Mouse (Mus musculus): Measurements from ENCODE around the gene Insm2. TPM values are rescaled to one million over a fixed set of nuclear protein-coding genes. Genes with fewer than 3 reads are reported as not detected.

Gene Insm2
- polyA plus RNA-seq, 1 experiment from 2014 or later, result 0.04 TPM

- no peaks in the 10 kb centered on the region for H3K4me1 ChIP-seq (replicated peaks; ENCODE audit: control insufficient read depth, insufficient read depth, low read length)
- no peak for TF ChIP-seq CTCF (IDR thresholded peaks at IDR 0.05; ENCODE audit: low read depth)
- no peak for ATAC-seq
- no peaks in the 10 kb centered on the region for H3K27me3 ChIP-seq (replicated peaks; ENCODE audit: control insufficient read depth, insufficient read depth, low read length)
- no peak overlapping the region for H3K27ac ChIP-seq (ENCODE audit: low read depth, low read length)
- no peak overlapping the region for H3K4me3 ChIP-seq (ENCODE audit: low read depth, low read length)
- no peaks in the 10 kb centered on the region for H3K9me3 ChIP-seq (ENCODE audit: control insufficient read depth)
- H3K36me3 ChIP-seq (ENCODE audit: control insufficient read depth, insufficient read depth), result no peaks in the 10 kb centered on the region
- H3K9ac ChIP-seq (ENCODE audit: low read depth, low read length), result no peak overlapping the region
- H3K4me2 ChIP-seq (replicated peaks; ENCODE audit: low read depth), result no peak overlapping the region
- WGBS, result 70% methylated on average over 3 of the region's 3 CpGs
These were observed 23.5 kb downstream of the Insm2 start for GRCm38 (mm10) chr12:55622615-55623245.

GRCm38 (mm10) chr12:55623254-55623653, 24.0 kb downstream of the Insm2 start:
- WGBS, result 81% methylated on average over 5 of the region's 5 CpGs
- no peaks in the 10 kb centered on the region for H3K4me1 ChIP-seq (replicated peaks; ENCODE audit: control insufficient read depth, insufficient read depth, low read length)
- no peak overlapping the region for H3K4me3 ChIP-seq (ENCODE audit: low read depth, low read length)
- H3K27me3 ChIP-seq (replicated peaks; ENCODE audit: control insufficient read depth, insufficient read depth, low read length), result no peaks in the 10 kb centered on the region
- no peaks in the 10 kb centered on the region for H3K36me3 ChIP-seq (ENCODE audit: control insufficient read depth, insufficient read depth)
- H3K9ac ChIP-seq (ENCODE audit: low read depth, low read length), result no peak overlapping the region
- TF ChIP-seq CTCF (IDR thresholded peaks at IDR 0.05; ENCODE audit: low read depth), result no peak
- no peaks in the 10 kb centered on the region for H3K9me3 ChIP-seq (ENCODE audit: control insufficient read depth)
- no peak for ATAC-seq
- no peak overlapping the region for H3K4me2 ChIP-seq (replicated peaks; ENCODE audit: low read depth)
- H3K27ac ChIP-seq (ENCODE audit: low read depth, low read length), result no peak overlapping the region

GRCm38 (mm10) chr12:55626711-55627110, 27.5 kb downstream of the Insm2 start:
- H3K4me2 ChIP-seq (replicated peaks; ENCODE audit: low read depth), result no peak overlapping the region
- WGBS, result 51% methylated on average over 4 of the region's 4 CpGs
- H3K27ac ChIP-seq (ENCODE audit: low read depth, low read length), result no peak overlapping the region
- no peak for ATAC-seq
- H3K4me1 ChIP-seq (replicated peaks; ENCODE audit: control insufficient read depth, insufficient read depth, low read length), result no peaks in the 10 kb centered on the region
- H3K9ac ChIP-seq (ENCODE audit: low read depth, low read length), result no peak overlapping the region
- H3K36me3 ChIP-seq (ENCODE audit: control insufficient read depth, insufficient read depth), result no peaks in the 10 kb centered on the region
- no peak overlapping the region for H3K4me3 ChIP-seq (ENCODE audit: low read depth, low read length)
- peak; percentile 71 for TF ChIP-seq CTCF (IDR thresholded peaks at IDR 0.05; ENCODE audit: low read depth)
- no peaks in the 10 kb centered on the region for H3K9me3 ChIP-seq (ENCODE audit: control insufficient read depth)
- H3K27me3 ChIP-seq (replicated peaks; ENCODE audit: control insufficient read depth, insufficient read depth, low read length), result no peaks in the 10 kb centered on the region

- no peaks in the 10 kb centered on the region for H3K9me3 ChIP-seq (ENCODE audit: control insufficient read depth)
- ATAC-seq, result no peak
- H3K4me1 ChIP-seq (replicated peaks; ENCODE audit: control insufficient read depth, insufficient read depth, low read length), result no peaks in the 10 kb centered on the region
- no peak overlapping the region for H3K9ac ChIP-seq (ENCODE audit: low read depth, low read length)
- H3K36me3 ChIP-seq (ENCODE audit: control insufficient read depth, insufficient read depth), result peaks cover 11% of the 10 kb centered on the region
- no peak for TF ChIP-seq CTCF (IDR thresholded peaks at IDR 0.05; ENCODE audit: low read depth)
- no peaks in the 10 kb centered on the region for H3K27me3 ChIP-seq (replicated peaks; ENCODE audit: control insufficient read depth, insufficient read depth, low read length)
- H3K4me3 ChIP-seq (ENCODE audit: low read depth, low read length), result no peak overlapping the region
- 88% methylated on average over 7 of the region's 7 CpGs for WGBS
- H3K27ac ChIP-seq (ENCODE audit: low read depth, low read length), result no peak overlapping the region
- no peak overlapping the region for H3K4me2 ChIP-seq (replicated peaks; ENCODE audit: low read depth)
These were observed 48.8 kb downstream of the Insm2 start for GRCm38 (mm10) chr12:55648011-55648525.

Other genes starting within 250 kb of the Insm2 start
- 279 and 292 TPM in 2 replicates for gene Psma6, start 215.2 kb upstream of the Insm2 start, polyA plus RNA-seq (2015; fragmentation: Nextera tagmentation; extraction: Ambion mirVana)
- gene Nfkbia, start 106.8 kb upstream of the Insm2 start, polyA plus RNA-seq (2015; fragmentation: Nextera tagmentation; extraction: Ambion mirVana), result 47.1 and 49.7 TPM in 2 replicates
- 0.13 TPM in 1 of 2 replicates, not detected in the other for gene Aldoart2, start 34.2 kb upstream of the Insm2 start, polyA plus RNA-seq (2015; fragmentation: Nextera tagmentation; extraction: Ambion mirVana)
- gene Ralgapa1, start 221.7 kb downstream of the Insm2 start, polyA plus RNA-seq (2015; fragmentation: Nextera tagmentation; extraction: Ambion mirVana), result 7.7 and 7.8 TPM in 2 replicates
- gene Brms1l, start 236.9 kb downstream of the Insm2 start, polyA plus RNA-seq (2015; fragmentation: Nextera tagmentation; extraction: Ambion mirVana), result 10.9 and 11.9 TPM in 2 replicates

Measured in intestine, postnatal 0 days (tissue).